Mouse (Mus musculus) embryonic facial prominence, embryonic 14.5 days (tissue): ENCODE measurements around the gene Rnase11. TPM values are rescaled to one million over a fixed set of nuclear protein-coding genes. Genes with fewer than 3 reads are reported as not detected.

Experiments
- ATAC-seq: fragments of 200-750 bp; cut with Nextera tagmentation; 2 replicates; pipeline ENCODE4 v1.8.0; 2017; ENCODE audit warnings: low read depth, moderate number of reproducible peaks, moderate TSS enrichment
- DNase-seq: peaks from one replicate; pipeline ENCODE4 v3.0.0-alpha.2; 2015; ENCODE audit warnings: low spot score
- H3K27ac ChIP-seq: fragments of 300-500 bp; sonication (generic); replicated peaks from 2 replicates; pipeline ENCODE4 v1.5.1; 2014; ENCODE audit warnings: low read depth, mild to moderate bottlenecking, low read length, moderate library complexity
- H3K27me3 ChIP-seq: fragments of 300-500 bp; sonication (generic); replicated peaks from 2 replicates; pipeline ENCODE4 v1.6.1; 2014; ENCODE audit warnings: low read length; ENCODE audit not compliant: control insufficient read depth, insufficient read depth
- H3K36me3 ChIP-seq: fragments of 300-500 bp; sonication (generic); 2 replicates; pipeline ENCODE4 v1.6.1; 2014; ENCODE audit warnings: low read length, mixed read lengths; ENCODE audit not compliant: control insufficient read depth, insufficient read depth
- H3K4me1 ChIP-seq: fragments of 300-500 bp; sonication (generic); 2 replicates; pipeline ENCODE4 v1.6.1; 2014; ENCODE audit warnings: antibody characterized with exemption, low read length; ENCODE audit not compliant: control insufficient read depth, insufficient read depth
- H3K4me2 ChIP-seq: fragments of 300-500 bp; sonication (generic); 2 replicates; pipeline ENCODE4 v1.6.1; 2014; ENCODE audit warnings: low read depth, mild to moderate bottlenecking, low read length, moderate library complexity, mixed read lengths
- H3K4me3 ChIP-seq: fragments of 300-500 bp; sonication (generic); 2 replicates; pipeline ENCODE4 v1.5.1; 2014; ENCODE audit warnings: low read depth, mild to moderate bottlenecking, low read length
- H3K9ac ChIP-seq: fragments of 300-500 bp; sonication (generic); 2 replicates; pipeline ENCODE4 v1.6.1; 2014; ENCODE audit warnings: low read depth, mild to moderate bottlenecking, low read length, moderate library complexity, mixed read lengths
- H3K9me3 ChIP-seq: fragments of 300-500 bp; sonication (generic); 2 replicates; pipeline ENCODE4 v1.6.1; 2016; ENCODE audit warnings: low read length; ENCODE audit not compliant: control insufficient read depth
- WGBS: fragments of 180-500 bp; shearing (Covaris S2); extraction: QIAGEN DNeasy Blood & Tissue Kit; methylation state at CpG from one replicate; pipeline ENCODE4 v1.1.7; 2014; 5-methylcytosine and 5-hydroxymethylcytosine counted together
- polyA plus RNA-seq: library from polyadenylated mRNA; unstranded; fragments of >200 nt; fragmentation: Nextera tagmentation; extraction: Ambion mirVana; gene quantifications from 2 replicates; pipeline ENCODE4 v1.2.1, GENCODE M21; 2014

The Rnase11 gene
- polyA plus RNA-seq, 1 experiment from 2014 or later = not detected

GRCm38 (mm10) chr14:51090921-51091900 lies 41.2 kb upstream of the Rnase11 start, which contains the start of the genes Rnase4 and Ang:
Rnase4 (plus strand) TSS chr14:51091077.
Ang (plus strand) TSS chr14:51091150.
- Histone ChIP-seq H3K27ac (peak within 1 kb of the TSS; percentile 89), H3K36me3 (no peaks in the 10 kb centered on the region), H3K4me1 (peaks cover 3% of the 10 kb centered on the region; the same call in 1 of the 2 replicates), H3K27me3 (no peaks in the 10 kb centered on the region), H3K9ac (peak within 1 kb of the TSS; percentile 72), H3K9me3 (no peaks in the 10 kb centered on the region), H3K4me2 (peak within 1 kb of the TSS; percentile 67), H3K4me3 (peak within 1 kb of the TSS; percentile 55)
- ATAC-seq (peak; percentile 36), DNase-seq (peak; percentile 87)
- WGBS = 5% methylated on average over 33 of the region's 33 CpGs

GRCm38 (mm10) chr14:51090077-51090781 lies 40.3 kb upstream of the Rnase11 start:
- ATAC-seq = peak; percentile 48
- peak overlapping the region; percentile 67 for H3K4me2 ChIP-seq
- under 1% methylated on average over 27 of the region's 27 CpGs for WGBS

GRCm38 (mm10) chr14:51089674-51090076 lies 39.7 kb upstream of the Rnase11 start:
- no peaks in the 10 kb centered on the region for H3K9me3 ChIP-seq
- peak overlapping the region; percentile 66 for H3K9ac ChIP-seq
- no peaks in the 10 kb centered on the region for H3K27me3 ChIP-seq
- H3K27ac ChIP-seq = peak overlapping the region; percentile 89
- no peak for DNase-seq
- ATAC-seq = no peak
- H3K4me1 ChIP-seq = peaks cover 3% of the 10 kb centered on the region; the same call in 1 of the 2 replicates
- H3K4me2 ChIP-seq = peak overlapping the region; percentile 67
- H3K4me3 ChIP-seq = peak overlapping the region; percentile 55
- 1% methylated on average over 15 of the region's 15 CpGs for WGBS
- no peaks in the 10 kb centered on the region for H3K36me3 ChIP-seq

More at GRCm38 (mm10) chr14:51090077-51090781, 40.3 kb upstream of the Rnase11 start:
- H3K9me3 ChIP-seq = no peaks in the 10 kb centered on the region
- H3K4me1 ChIP-seq = peaks cover 3% of the 10 kb centered on the region; the same call in 1 of the 2 replicates
- peak overlapping the region; percentile 55 for H3K4me3 ChIP-seq
- peak overlapping the region; percentile 89 for H3K27ac ChIP-seq
- no peaks in the 10 kb centered on the region for H3K27me3 ChIP-seq
- peak overlapping the region; percentile 72 for H3K9ac ChIP-seq
- peak; percentile 86 for DNase-seq
- no peaks in the 10 kb centered on the region for H3K36me3 ChIP-seq

- peak; percentile 95 for ATAC-seq
- DNase-seq = peak; percentile 97
- under 1% methylated on average over 33 of the region's 34 CpGs for WGBS
- Histone ChIP-seq H3K9ac (peak overlapping the region; percentile 66), H3K4me2 (peak overlapping the region; percentile 67), H3K9me3 (no peaks in the 10 kb centered on the region), H3K4me1 (peaks cover 3% of the 10 kb centered on the region; the same call in 1 of the 2 replicates), H3K27me3 (no peaks in the 10 kb centered on the region), H3K36me3 (no peaks in the 10 kb centered on the region), H3K27ac (peak overlapping the region; percentile 89), H3K4me3 (peak overlapping the region; percentile 55)
These were observed 39.2 kb upstream of the Rnase11 start for GRCm38 (mm10) chr14:51088970-51089673.

GRCm38 (mm10) chr14:51088166-51088969 lies 38.4 kb upstream of the Rnase11 start:
- peak overlapping the region; percentile 65 for H3K27ac ChIP-seq
- H3K4me1 ChIP-seq = peaks cover 3% of the 10 kb centered on the region; the same call in 1 of the 2 replicates

GRCm38 (mm10) chr14:51087762-51088161 lies 37.8 kb upstream of the Rnase11 start:
- DNase-seq = peak; percentile 51
- ATAC-seq = no peak
- H3K4me3 ChIP-seq = peak overlapping the region; percentile 55
- 8% methylated on average over 9 of the region's 9 CpGs for WGBS
- H3K4me2 ChIP-seq = peak overlapping the region; percentile 67
- 0 out of 2 replicates have a peak overlapping the region, but pooled peaks have one; percentile 54 for H3K9ac ChIP-seq
- H3K27me3 ChIP-seq = no peaks in the 10 kb centered on the region
- peaks cover 3% of the 10 kb centered on the region; the same call in 1 of the 2 replicates for H3K4me1 ChIP-seq
- H3K36me3 ChIP-seq = no peaks in the 10 kb centered on the region
- H3K9me3 ChIP-seq = no peaks in the 10 kb centered on the region
- H3K27ac ChIP-seq = no peak overlapping the region; the same call in 1 of the 2 replicates

More at GRCm38 (mm10) chr14:51088166-51088969, 38.4 kb upstream of the Rnase11 start:
- under 1% methylated on average over 23 of the region's 23 CpGs for WGBS
- H3K36me3 ChIP-seq = no peaks in the 10 kb centered on the region
- peak overlapping the region; percentile 54 for H3K9ac ChIP-seq
- H3K4me3 ChIP-seq = peak overlapping the region; percentile 55
- peak overlapping the region; percentile 67 for H3K4me2 ChIP-seq
- ATAC-seq (peak; percentile 19), DNase-seq (peak; percentile 91)
- no peaks in the 10 kb centered on the region for H3K9me3 ChIP-seq
- no peaks in the 10 kb centered on the region for H3K27me3 ChIP-seq

GRCm38 (mm10) chr14:51085911-51086310 lies 35.9 kb upstream of the Rnase11 start:
- 73% methylated on average over 4 of the region's 4 CpGs for WGBS
- DNase-seq (no peak), ATAC-seq (no peak)
- Histone ChIP-seq H3K27me3 (no peaks in the 10 kb centered on the region), H3K9me3 (no peaks in the 10 kb centered on the region), H3K4me1 (no peaks in the 10 kb centered on the region), H3K36me3 (no peaks in the 10 kb centered on the region), H3K27ac (no peak overlapping the region), H3K9ac (no peak overlapping the region), H3K4me2 (no peak overlapping the region), H3K4me3 (no peak overlapping the region)
